ENCODE assay signal across 31 mouse cellular contexts in genomic region chr13:43266333-43266732, GRCm38 (mm10). TPM values are rescaled to one million over a fixed set of nuclear protein-coding genes. Genes with fewer than 3 reads are reported as not detected.
A peak's percentile ranks its signal among the peaks of the same experiment; 100 is the strongest.
DNase-seq lines count a peak whose midpoint lies in the region; ATAC-seq and TF ChIP-seq lines count a peak whose summit lies in the region.
"Had no signal": no experiment of that assay in that cellular context is flagged by ENCODE, and none has a peak within 500 bp of the region (broad histone marks: within the 10 kb centered on the region; RNA-seq: fewer than 3 reads in every experiment).

No protein-coding gene starts in this region.

- no peak overlapping the region for H3K4me3 ChIP-seq in left cerebral cortex, adult 2 months
- H3K4me3 ChIP-seq in bone marrow, adult 2 months (replicated peaks; ENCODE audit: control insufficient read depth, low read depth, low read length), result peak overlapping the region; percentile 0
- no peak overlapping the region for H3K4me3 ChIP-seq in embryonic facial prominence, embryonic 10.5 days
- H3K4me3 ChIP-seq: erythroblast, embryonic 14.5 days; heart, embryonic 15.5 days; hindbrain, embryonic 12.5 days; limb, embryonic 15.5 days; liver, embryonic 13.5 days; midbrain, embryonic 15.5 days; neural tube, embryonic 13.5 days; stomach, embryonic 15.5 days had no signal

- H3K27ac ChIP-seq in left cerebral cortex, adult 2 months, result peak overlapping the region; percentile 69
- no peak overlapping the region for H3K27ac ChIP-seq in bone marrow, adult 2 months (ENCODE audit: control insufficient read depth, insufficient read depth, low read depth, low read length, poor library complexity)
- H3K27ac ChIP-seq in embryonic facial prominence, embryonic 10.5 days (replicated peaks), result no peak overlapping the region
- H3K27ac ChIP-seq: heart, embryonic 15.5 days; hindbrain, embryonic 12.5 days; hindbrain, postnatal 0 days; limb, embryonic 15.5 days; liver, embryonic 13.5 days; midbrain, embryonic 15.5 days; neural tube, embryonic 13.5 days; stomach, embryonic 15.5 days had no signal

- WGBS in bone marrow, adult 2 months, result 5% methylated on average over 10 of the region's 10 CpGs
- WGBS in embryonic facial prominence, embryonic 10.5 days, result 92% methylated on average over 10 of the region's 10 CpGs

- no peak for TF ChIP-seq CTCF in left cerebral cortex, adult 2 months (IDR thresholded peaks at IDR 0.05)
- no peak for TF ChIP-seq CTCF in bone marrow, adult 2 months (IDR thresholded peaks at IDR 0.05; ENCODE audit: control insufficient read depth, insufficient read depth, low read length)

- no peak for DNase-seq in left cerebral cortex, adult 2 months (ENCODE audit: extremely low spot score in 1 of 2, low spot score in 2 of 2)
- DNase-seq in left cerebral cortex, adult 8-10 months (ENCODE audit: low spot score in 2 of 2), result no peak
- DNase-seq in 416B (ENCODE audit: low read depth), result peak; percentile 54
- DNase-seq in embryonic facial prominence, embryonic 10.5 days (ENCODE audit: low spot score), result no peak
- no peak for DNase-seq in cerebellum, adult 9-11 months
- DNase-seq in embryo, embryonic 10.5 days (ENCODE audit: low spot score), result no peak
- DNase-seq: adrenal gland, adult 2 months; adrenal gland, postnatal 36 days; cerebellum, adult 2 months; cerebellum, postnatal 36 days; forebrain, postnatal 0 days; kidney, adult 9 months; kidney, postnatal 14 days; left cerebral cortex, postnatal 4 days; liver, embryonic 13.5 days; lung, postnatal 10 days; right cerebral cortex, postnatal 14 days; thymus, postnatal 14 days had no signal

- H3K27me3 ChIP-seq in embryonic facial prominence, embryonic 10.5 days (replicated peaks; ENCODE audit: low read depth, poor library complexity, severe bottlenecking), result peaks cover 15% of the 10 kb centered on the region
- H3K27me3 ChIP-seq: heart, embryonic 15.5 days; hindbrain, embryonic 12.5 days; limb, embryonic 15.5 days; midbrain, embryonic 15.5 days; neural tube, embryonic 13.5 days; stomach, embryonic 15.5 days had no signal

- no peaks in the 10 kb centered on the region for H3K36me3 ChIP-seq in embryonic facial prominence, embryonic 10.5 days (replicated peaks)
- H3K36me3 ChIP-seq: heart, embryonic 15.5 days; hindbrain, embryonic 12.5 days; limb, embryonic 15.5 days; liver, embryonic 13.5 days; midbrain, embryonic 15.5 days; neural tube, embryonic 13.5 days; stomach, embryonic 15.5 days had no signal

- TF ChIP-seq POLR2A in bone marrow, adult 2 months (IDR thresholded peaks at IDR 0.05; ENCODE audit: borderline replicate concordance, control insufficient read depth, low read depth, low read length), result no peak

- ATAC-seq in megakaryocyte, adult 5-6 weeks (ENCODE audit: poor library complexity, severe bottlenecking), result peak; percentile 69
- ATAC-seq: activated CD4-positive, CD25-positive, alpha-beta regulatory T cell, adult 4 months; CD4-positive, CD25-positive, alpha-beta regulatory T cell, adult 4 months; forebrain, postnatal 0 days; hindbrain, postnatal 0 days; intestine, postnatal 0 days; midbrain, embryonic 15.5 days had no signal

- no peaks in the 10 kb centered on the region for H3K9me3 ChIP-seq in embryonic facial prominence, embryonic 10.5 days
- H3K9me3 ChIP-seq: heart, embryonic 15.5 days; hindbrain, embryonic 12.5 days; limb, embryonic 15.5 days; midbrain, embryonic 15.5 days; neural tube, embryonic 13.5 days; stomach, embryonic 15.5 days had no signal

- peaks cover 21% of the 10 kb centered on the region for H3K4me1 ChIP-seq in bone marrow, adult 2 months (ENCODE audit: control insufficient read depth, insufficient read depth, low read length)
- H3K4me1 ChIP-seq in embryonic facial prominence, embryonic 10.5 days, result peaks cover 31% of the 10 kb centered on the region
- H3K4me1 ChIP-seq: stomach, embryonic 15.5 days had no signal

- intact Hi-C loops in left cerebral cortex, adult 2 months (cut with DNase I), result no loop called here

RNA-seq across cellular contexts. Expression of gene Gfod1, which starts 37.6 kb away (rescaled TPM):
- 100 to 1,000 TPM; 118 to 134 TPM for total RNA-seq in left cerebral cortex, adult 2 months (2021)
- total RNA-seq in left cerebral cortex, adult 8-10 months (2022), result 10 to 100 TPM; 71.5 to 88.4 (median 78.8) TPM
- 3.4 and 10.4 TPM in 2 replicates for polyA plus RNA-seq in bone marrow, adult 2 months (2011; ENCODE audit: insufficient read depth, insufficient read length, low replicate concordance, missing spikeins)
- total RNA-seq in megakaryocyte, adult 5-6 weeks (2015), result 10.8 and 16.8 TPM in 2 replicates
- total RNA-seq in megakaryocyte, adult 5-6 weeks (2017), result 4.9 and 7.2 TPM in 2 replicates
- polyA plus RNA-seq in embryonic facial prominence, embryonic 10.5 days (2016; fragmentation: Nextera tagmentation; extraction: Ambion mirVana), result 0.10 and 0.40 TPM in 2 replicates

Comparison
In these comparisons a context has a peak if more than half of its experiments do, and no peak if none do; other contexts are left out.
1. RNA of gene Gfod1, which starts 37.6 kb away (total RNA-seq): 118 to 134 TPM in left cerebral cortex, adult 2 months and 71.5 to 88.4 TPM in left cerebral cortex, adult 8-10 months; 4.9 to 16.8 TPM in megakaryocyte, adult 5-6 weeks; every median in the first group is over 4 times any median in the second.